Mouse (Mus musculus): ENCODE results near the gene AL732309.1.
A peak's percentile ranks its signal among the peaks of the same experiment; 100 is the strongest.

The AL732309.1 gene

DNA sequence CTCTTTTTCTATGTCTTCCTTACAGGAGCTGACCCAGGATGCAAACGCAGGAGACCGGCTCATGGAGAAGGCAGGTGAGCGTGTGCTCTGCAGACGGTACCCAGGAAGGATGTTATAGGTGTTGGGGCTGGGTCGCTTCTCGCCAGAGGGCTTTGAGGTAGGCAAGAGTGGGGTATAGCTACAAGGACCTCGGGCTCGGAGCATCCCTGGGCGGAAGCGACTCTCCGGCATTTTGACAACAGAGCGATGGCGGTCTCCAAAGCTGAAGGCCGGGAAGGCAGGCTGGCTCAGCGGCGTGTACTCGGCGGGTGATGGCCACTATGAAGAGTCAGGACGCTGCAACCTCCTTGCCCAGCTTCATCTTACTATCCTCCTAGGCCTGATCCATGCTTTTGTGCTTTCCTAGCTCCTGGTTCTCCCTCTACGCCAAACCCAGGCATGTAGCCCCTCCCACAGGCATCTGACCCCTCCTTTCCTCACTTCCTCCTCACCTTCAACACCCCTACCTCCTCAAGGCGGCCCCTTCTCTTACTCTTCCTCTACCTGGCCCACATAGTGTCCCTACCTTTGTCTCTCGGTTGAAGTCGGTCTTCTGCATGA, 33.3 kb downstream of the AL732309.1 start:
- DNase-seq = no peak

DNA sequence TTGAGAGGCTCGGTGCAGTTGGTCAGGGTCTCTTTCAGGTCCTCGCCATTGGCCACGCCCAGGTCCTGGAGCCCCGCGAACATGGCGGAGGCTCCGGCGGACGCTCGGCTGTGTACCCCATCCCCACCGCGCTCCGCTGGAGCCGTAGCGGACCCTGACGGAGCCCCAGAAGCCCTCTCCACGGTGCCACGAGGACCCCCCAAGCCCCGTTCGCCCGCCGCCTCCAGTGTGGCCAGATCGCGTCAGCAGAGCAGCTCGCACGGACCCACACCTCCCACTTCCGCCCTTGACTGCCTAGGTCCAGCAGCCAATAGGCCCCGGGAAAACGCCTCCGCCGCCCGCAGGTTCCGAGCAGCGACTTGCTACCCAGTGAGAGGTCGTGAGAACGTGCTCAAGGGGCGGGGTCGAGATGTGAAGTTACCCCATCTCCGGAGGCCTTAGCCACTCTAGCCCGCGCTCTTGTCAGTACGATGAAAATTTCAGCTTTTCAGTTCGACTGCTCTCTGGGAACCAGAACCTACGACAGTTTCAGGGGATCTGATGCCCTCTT, 35.5 kb downstream of the AL732309.1 start, which contains the start of gene Nelfb:
Gene Nelfb, minus strand, starts transcription at position 369 of the 550 bp plus-strand sequence.
- peak; percentile 88 to 92 for DNase-seq

DNA sequence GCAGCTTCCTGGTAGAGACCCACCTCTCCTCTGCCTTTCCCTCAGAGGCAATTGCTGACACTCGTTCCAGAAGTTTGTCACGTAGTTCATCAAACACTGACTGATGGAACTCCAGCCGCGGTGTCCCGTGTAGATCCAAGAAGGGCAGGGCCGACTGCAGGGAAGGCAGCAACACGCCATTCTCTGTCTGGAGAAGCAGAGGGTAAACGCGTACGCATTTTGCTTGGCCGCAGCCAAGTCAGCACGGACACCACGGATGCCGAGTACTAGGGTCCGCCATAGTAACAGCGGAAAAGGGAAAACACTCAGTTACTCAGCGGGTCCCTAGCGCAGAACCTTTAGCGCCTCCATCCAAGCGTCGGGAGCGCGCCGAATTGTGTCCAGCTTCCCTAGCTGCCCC, 36.0 kb downstream of the AL732309.1 start:
- DNase-seq = no peak

DNA sequence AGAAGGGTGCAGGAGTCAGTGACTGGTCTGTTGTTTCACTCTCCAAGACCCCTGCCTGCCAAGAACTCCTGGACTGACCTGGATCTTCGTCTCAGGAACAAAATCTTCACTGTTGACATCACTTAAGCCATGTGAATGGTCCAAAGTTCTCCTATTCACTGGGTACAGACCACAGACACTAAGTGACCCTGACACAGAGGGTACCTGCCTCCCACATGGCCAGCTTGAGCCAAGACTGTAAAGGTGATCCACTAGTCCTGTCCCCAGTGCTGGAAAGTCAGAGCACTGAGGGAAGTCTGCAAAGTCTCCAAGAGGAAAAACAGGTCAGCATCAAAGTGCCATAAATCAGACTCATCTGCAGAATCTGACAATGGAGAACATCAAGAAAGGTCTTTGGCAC, 39.1 kb downstream of the AL732309.1 start:
- DNase-seq = no peak

DNA sequence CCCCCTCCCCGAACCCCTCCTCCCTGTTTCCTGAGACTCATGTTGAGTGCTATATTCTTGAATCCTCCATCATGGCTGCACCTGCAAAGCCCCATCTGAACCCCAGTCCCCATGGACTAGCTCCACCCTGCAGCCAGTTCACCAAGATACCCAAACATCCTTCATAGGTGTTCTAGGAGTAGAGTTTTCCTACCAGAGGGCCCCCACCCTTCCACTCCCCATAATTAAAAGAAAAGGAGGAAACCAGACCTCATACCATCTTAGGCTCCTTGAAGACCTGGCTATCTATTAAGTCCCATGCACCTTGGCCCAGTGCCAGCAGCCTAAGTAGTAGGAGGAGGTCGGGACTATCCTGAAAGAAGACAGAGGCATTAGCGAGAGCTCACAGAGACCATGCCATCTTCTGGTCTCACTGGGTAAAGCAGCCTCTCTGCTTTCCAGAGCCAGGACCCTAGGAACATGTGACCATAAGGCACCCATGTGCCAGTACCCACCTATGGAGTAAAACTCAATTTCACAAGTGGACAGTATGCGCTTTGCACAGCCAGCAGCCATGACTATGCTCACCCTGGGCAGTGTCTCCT, 42.9 kb downstream of the AL732309.1 start:
- DNase-seq = no peak

DNA sequence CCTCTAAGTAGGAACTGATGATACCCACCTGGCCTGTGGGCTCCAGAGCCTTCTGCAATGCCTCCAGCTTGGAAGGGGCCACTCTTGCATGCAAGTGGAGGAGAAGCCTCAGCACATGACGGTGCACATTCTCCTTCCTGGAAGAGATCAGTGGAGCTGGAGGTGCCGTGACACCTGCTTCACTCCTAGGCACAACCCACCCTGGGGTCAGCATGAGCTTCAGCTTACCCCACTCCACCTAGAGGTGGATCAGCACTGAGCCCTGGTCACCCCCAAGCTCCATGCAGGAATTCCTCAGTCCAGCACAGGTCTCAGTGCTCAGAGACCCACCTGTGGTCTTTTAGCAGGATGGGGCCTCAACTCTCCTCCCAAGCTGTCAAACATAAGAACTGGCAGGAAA, 46.0 kb downstream of the AL732309.1 start:
- no peak for DNase-seq

DNA sequence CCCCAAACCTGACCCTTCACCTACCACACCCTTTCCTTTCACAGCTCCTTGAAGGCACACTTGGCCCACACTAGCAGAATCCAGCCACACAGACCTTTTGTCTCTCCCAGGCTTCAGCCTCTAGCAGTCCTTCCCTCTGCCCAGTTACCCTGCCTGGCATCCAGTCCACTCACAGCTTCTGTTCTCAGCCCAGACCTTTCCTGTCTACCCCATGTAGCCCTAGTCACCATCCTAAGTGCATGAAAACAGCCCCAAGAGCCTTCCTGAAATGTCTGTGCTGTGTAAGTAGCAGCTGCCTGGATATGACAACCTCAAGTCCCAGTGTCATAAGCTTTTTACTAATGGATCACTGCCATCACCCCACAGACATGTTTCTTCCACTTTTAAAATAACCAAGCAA, 48.7 kb downstream of the AL732309.1 start:
- no peak for DNase-seq

DNA sequence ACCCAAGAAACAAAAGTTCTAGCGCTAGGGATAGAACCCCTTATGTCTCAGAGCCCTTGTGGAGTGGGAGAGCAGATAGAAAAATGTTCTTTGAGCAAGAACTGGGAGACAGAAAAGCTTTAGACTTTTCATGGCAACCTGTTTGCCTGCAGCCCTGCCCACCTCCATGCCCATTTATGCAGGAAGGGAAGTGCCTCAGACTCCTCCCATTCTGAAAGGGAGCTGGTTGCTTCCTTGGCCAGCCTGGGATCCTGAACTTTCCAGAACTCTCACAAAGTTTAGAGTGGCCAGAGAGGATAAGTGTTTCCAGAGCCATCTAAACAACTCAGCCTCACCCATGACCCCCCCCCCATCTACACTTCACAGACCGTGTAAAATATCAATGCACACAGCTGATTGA, 49.5 kb downstream of the AL732309.1 start:
- DNase-seq = no peak

DNA sequence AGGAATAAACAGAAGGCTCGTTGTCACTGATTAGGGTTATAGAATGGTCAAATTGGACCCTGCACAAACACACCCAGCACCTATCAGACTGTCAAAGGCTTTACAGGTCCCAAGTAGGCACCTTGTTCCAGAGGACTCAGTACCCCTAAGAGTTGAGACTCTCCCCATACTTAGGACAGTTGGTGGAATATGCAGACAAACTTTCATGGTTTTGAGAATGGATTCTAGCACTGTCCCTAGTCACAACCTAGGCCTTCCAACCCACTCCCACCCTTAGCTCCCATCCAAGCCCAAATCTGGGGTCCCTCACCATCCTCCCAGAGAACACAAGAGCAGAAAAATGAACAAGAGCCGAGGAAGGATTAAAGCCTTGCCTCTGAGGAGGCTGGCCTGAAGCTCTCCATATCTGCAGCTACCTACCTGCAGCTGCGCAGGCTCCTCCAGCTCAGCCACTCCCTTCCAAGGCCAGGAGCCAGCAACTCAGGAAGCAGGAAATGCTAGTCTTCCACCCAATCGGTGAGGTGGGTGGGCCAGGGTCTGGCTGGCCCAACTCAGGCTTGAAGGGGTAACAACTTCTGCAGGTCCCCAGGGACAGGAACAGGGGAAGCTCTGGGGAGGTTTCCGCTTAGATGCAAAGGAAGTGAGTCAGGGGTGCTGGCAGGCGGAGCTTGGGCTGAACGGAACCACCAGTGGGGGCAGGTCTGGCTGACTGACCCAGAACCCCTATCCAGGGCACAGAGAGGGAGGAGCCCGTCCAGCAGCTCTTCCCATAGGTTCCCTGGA, 50.3 kb downstream of the AL732309.1 start, which contains the start of gene Tor4a:
Gene Tor4a, minus strand, starts transcription at position 715 of the 783 bp plus-strand sequence.
- peak; percentile 86 to 92 for DNase-seq

DNA sequence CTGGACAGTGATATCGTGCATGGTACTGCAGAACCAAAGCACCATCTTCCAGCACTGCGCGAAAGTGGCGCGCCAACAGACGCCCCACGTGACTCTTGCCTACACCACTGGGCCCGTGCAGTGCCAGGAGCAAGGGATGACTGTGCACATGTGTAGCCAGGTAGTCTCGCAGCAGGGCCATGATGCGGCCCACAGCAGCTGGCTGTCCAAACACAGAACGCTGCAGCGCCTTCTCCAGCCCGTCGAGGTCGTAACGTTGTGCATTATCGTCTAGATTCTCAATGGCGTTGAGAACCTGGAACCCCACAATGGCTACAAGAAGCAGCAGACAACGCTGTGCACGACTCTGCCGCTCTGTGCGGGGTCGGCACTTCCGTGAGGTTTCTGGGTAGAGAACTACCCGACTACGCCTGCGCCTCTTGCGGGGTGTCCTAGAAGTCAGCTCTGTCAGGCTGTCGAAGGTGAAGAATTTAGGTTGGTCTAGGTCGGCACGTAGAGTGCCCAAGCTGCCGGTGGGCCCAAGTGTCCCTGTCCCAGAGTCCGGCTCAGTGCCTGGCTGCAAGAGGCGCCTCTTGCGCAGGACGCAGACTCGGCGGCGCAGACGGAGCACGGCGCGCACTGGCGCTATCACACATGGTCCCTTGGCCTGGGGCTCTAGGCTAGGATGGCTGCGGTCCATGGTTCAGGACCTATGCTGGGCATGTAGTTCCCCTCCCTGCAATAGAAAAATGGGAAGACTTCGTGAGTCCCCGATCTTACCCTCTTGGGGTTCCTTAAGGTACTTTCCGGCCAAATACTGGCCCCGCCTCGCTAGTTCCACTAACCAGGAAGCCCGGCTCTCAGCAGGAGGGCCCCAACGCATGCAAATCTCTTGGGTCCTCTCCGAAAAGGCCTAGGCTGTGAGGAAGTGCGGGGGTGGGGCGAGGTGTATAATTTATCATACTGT, 51.2 kb downstream of the AL732309.1 start:
- peak; percentile 83 to 84 for DNase-seq
